Mouse (Mus musculus): Measurements from ENCODE around the gene Kbtbd4. TPM values are rescaled to one million over a fixed set of nuclear protein-coding genes. Genes with fewer than 3 reads are reported as not detected.
"Not testable (repeated sequence)": the region's sequence is repeated elsewhere in the genome, so short reads cannot be mapped to it uniquely, and the experiment has no call there.

The Kbtbd4 gene
- polyA plus RNA-seq, 1 experiment from 2014 or later, result 52.0 TPM

GRCm38 (mm10) chr2:90880144-90880785 lies 24.3 kb upstream of the Kbtbd4 start:
- Histone ChIP-seq H3K9me3 (no peaks in the 10 kb centered on the region), H3K4me3 (replicated peaks) (no peak overlapping the region), H3K27ac (no peak overlapping the region), H3K36me3 (no peaks in the 10 kb centered on the region), H3K4me1 (replicated peaks) (peaks cover 8% of the 10 kb centered on the region; the same call in 1 of the 2 replicates), H3K4me2 (no peak overlapping the region), H3K9ac (replicated peaks) (no peak overlapping the region), H3K27me3 (peaks cover 41% of the 10 kb centered on the region)
- ATAC-seq (ENCODE audit: insufficient number of reproducible peaks, insufficient read depth, low FRiP score, low TSS enrichment, low read depth), result no peak
- 23% methylated on average over 6 of the region's 6 CpGs for WGBS

- Histone ChIP-seq H3K36me3 (no peaks in the 10 kb centered on the region), H3K9me3 (no peaks in the 10 kb centered on the region), H3K27ac (no peak overlapping the region), H3K4me1 (replicated peaks) (peaks cover 17% of the 10 kb centered on the region), H3K9ac (replicated peaks) (no peak overlapping the region), H3K4me3 (replicated peaks) (no peak overlapping the region), H3K4me2 (no peak overlapping the region), H3K27me3 (peaks cover 56% of the 10 kb centered on the region)
- WGBS, result 74% methylated on average over 2 of the region's 2 CpGs
- no peak for ATAC-seq (ENCODE audit: insufficient number of reproducible peaks, insufficient read depth, low FRiP score, low TSS enrichment, low read depth)
These were observed 22.7 kb upstream of the Kbtbd4 start for GRCm38 (mm10) chr2:90881824-90882223.

GRCm38 (mm10) chr2:90885218-90886041 lies 19.1 kb upstream of the Kbtbd4 start, which contains the start of gene C1qtnf4:
Gene C1qtnf4 (plus strand): TSS chr2:90885860.
- H3K27me3 ChIP-seq, result peaks cover 77% of the 10 kb centered on the region
- no peaks in the 10 kb centered on the region for H3K36me3 ChIP-seq
- peak; percentile 41 for ATAC-seq (ENCODE audit: insufficient number of reproducible peaks, insufficient read depth, low FRiP score, low TSS enrichment, low read depth)
- no peak within 1 kb of the TSS for H3K27ac ChIP-seq
- WGBS, result 2% methylated on average over 45 of the region's 45 CpGs
- H3K4me3 ChIP-seq (replicated peaks), result peak within 1 kb of the TSS; percentile 64
- no peaks in the 10 kb centered on the region for H3K9me3 ChIP-seq
- peak within 1 kb of the TSS; percentile 94 for H3K4me2 ChIP-seq
- H3K4me1 ChIP-seq (replicated peaks), result peaks cover 28% of the 10 kb centered on the region
- H3K9ac ChIP-seq (replicated peaks), result peak within 1 kb of the TSS; percentile 73

GRCm38 (mm10) chr2:90886436-90886835 lies 18.1 kb upstream of the Kbtbd4 start:
- Histone ChIP-seq H3K9ac (replicated peaks) (no peak overlapping the region), H3K9me3 (no peaks in the 10 kb centered on the region), H3K4me3 (replicated peaks) (peak overlapping the region; percentile 64), H3K27ac (no peak overlapping the region), H3K36me3 (no peaks in the 10 kb centered on the region), H3K27me3 (peaks cover 75% of the 10 kb centered on the region), H3K4me1 (replicated peaks) (peaks cover 32% of the 10 kb centered on the region), H3K4me2 (peak overlapping the region; percentile 94)
- 45% methylated on average over 6 of the region's 6 CpGs for WGBS
- no peak for ATAC-seq (ENCODE audit: insufficient number of reproducible peaks, insufficient read depth, low FRiP score, low TSS enrichment, low read depth)

- H3K27me3 ChIP-seq, result peaks cover 70% of the 10 kb centered on the region
- H3K9me3 ChIP-seq, result no peaks in the 10 kb centered on the region
- H3K36me3 ChIP-seq, result peaks cover 9% of the 10 kb centered on the region; the same call in 1 of the 2 replicates
- H3K4me3 ChIP-seq (replicated peaks), result no peak overlapping the region
- no peak overlapping the region for H3K9ac ChIP-seq (replicated peaks)
- no peak overlapping the region for H3K4me2 ChIP-seq
- 82% methylated on average over 5 of the region's 5 CpGs for WGBS
- H3K27ac ChIP-seq, result no peak overlapping the region
- ATAC-seq (ENCODE audit: insufficient number of reproducible peaks, insufficient read depth, low FRiP score, low TSS enrichment, low read depth), result no peak
- peaks cover 32% of the 10 kb centered on the region for H3K4me1 ChIP-seq (replicated peaks)
These were observed 16.9 kb upstream of the Kbtbd4 start for GRCm38 (mm10) chr2:90887627-90888026.

GRCm38 (mm10) chr2:90889550-90890548 lies 14.7 kb upstream of the Kbtbd4 start:
- 3% methylated on average over 133 of the region's 133 CpGs for WGBS
- Histone ChIP-seq H3K4me2 (peak overlapping the region; percentile 80), H3K36me3 (peaks cover 24% of the 10 kb centered on the region; the same call in 1 of the 2 replicates), H3K9ac (replicated peaks) (peak overlapping the region; percentile 74), H3K27ac (0 out of 2 replicates have a peak overlapping the region, but pooled peaks have one; percentile 50), H3K9me3 (no peaks in the 10 kb centered on the region), H3K4me1 (replicated peaks) (peaks cover 29% of the 10 kb centered on the region), H3K4me3 (replicated peaks) (peak overlapping the region; percentile 54), H3K27me3 (peaks cover 59% of the 10 kb centered on the region)
- peak; percentile 62 for ATAC-seq (ENCODE audit: insufficient number of reproducible peaks, insufficient read depth, low FRiP score, low TSS enrichment, low read depth)

GRCm38 (mm10) chr2:90893673-90894298 lies 10.8 kb upstream of the Kbtbd4 start:
- peaks cover 62% of the 10 kb centered on the region for H3K36me3 ChIP-seq
- H3K27me3 ChIP-seq, result peaks cover 20% of the 10 kb centered on the region
- H3K4me1 ChIP-seq (replicated peaks), result peaks cover 15% of the 10 kb centered on the region; the same call in 1 of the 2 replicates
- no peaks in the 10 kb centered on the region for H3K9me3 ChIP-seq
- no peak overlapping the region for H3K4me2 ChIP-seq
- H3K9ac ChIP-seq (replicated peaks), result no peak overlapping the region
- 91% methylated on average over 6 of the region's 6 CpGs for WGBS
- no peak overlapping the region for H3K27ac ChIP-seq
- no peak overlapping the region for H3K4me3 ChIP-seq (replicated peaks)
- ATAC-seq (ENCODE audit: insufficient number of reproducible peaks, insufficient read depth, low FRiP score, low TSS enrichment, low read depth), result no peak

GRCm38 (mm10) chr2:90894299-90894677 lies 10.3 kb upstream of the Kbtbd4 start:
- not testable (repeated sequence) for H3K4me3 ChIP-seq (replicated peaks); ATAC-seq (ENCODE audit: insufficient number of reproducible peaks, insufficient read depth, low FRiP score, low TSS enrichment, low read depth); H3K9ac ChIP-seq (replicated peaks); H3K4me2 ChIP-seq; H3K27ac ChIP-seq; H3K9me3 ChIP-seq
- peaks cover 12% of the 10 kb centered on the region; the same call in 1 of the 2 replicates for H3K4me1 ChIP-seq (replicated peaks)
- 92% methylated on average over 3 of the region's 3 CpGs for WGBS
- H3K27me3 ChIP-seq, result peaks cover 15% of the 10 kb centered on the region
- peaks cover 67% of the 10 kb centered on the region for H3K36me3 ChIP-seq

GRCm38 (mm10) chr2:90903398-90903797 lies 1.1 kb upstream of the Kbtbd4 start:
- Histone ChIP-seq H3K27me3 (no peaks in the 10 kb centered on the region), H3K4me2 (peak overlapping the region; percentile 78), H3K27ac (no peak overlapping the region), H3K4me1 (replicated peaks) (peaks cover 21% of the 10 kb centered on the region), H3K4me3 (replicated peaks) (peak overlapping the region; percentile 88), H3K36me3 (peaks cover 65% of the 10 kb centered on the region), H3K9ac (replicated peaks) (peak overlapping the region; percentile 93), H3K9me3 (no peaks in the 10 kb centered on the region)
- WGBS, result 91% methylated on average over 2 of the region's 2 CpGs
- no peak for ATAC-seq (ENCODE audit: insufficient number of reproducible peaks, insufficient read depth, low FRiP score, low TSS enrichment, low read depth)

- peak overlapping the region; percentile 78 for H3K4me2 ChIP-seq
- H3K4me3 ChIP-seq (replicated peaks), result peak overlapping the region; percentile 88
- H3K9me3 ChIP-seq, result no peaks in the 10 kb centered on the region
- peak overlapping the region; percentile 93 for H3K9ac ChIP-seq (replicated peaks)
- peaks cover 21% of the 10 kb centered on the region for H3K4me1 ChIP-seq (replicated peaks)
- WGBS, result 1% methylated on average over 21 of the region's 21 CpGs
- peaks cover 65% of the 10 kb centered on the region for H3K36me3 ChIP-seq
- H3K27me3 ChIP-seq, result no peaks in the 10 kb centered on the region
- peak; percentile 77 for ATAC-seq (ENCODE audit: insufficient number of reproducible peaks, insufficient read depth, low FRiP score, low TSS enrichment, low read depth)
- peak overlapping the region; percentile 93 for H3K27ac ChIP-seq
These were observed 300 bp downstream of the Kbtbd4 start for GRCm38 (mm10) chr2:90904856-90905224.
